Mouse (Mus musculus) fat pad, adult 2 months (tissue): ENCODE results near the gene Gfap.
A peak's percentile ranks its signal among the peaks of the same experiment; 100 is the strongest.

Experiments
- DNase-seq: peaks from one replicate; pipeline ENCODE4 v3.0.0-alpha.2; 2011; ENCODE audit warnings: low read depth, low spot score; ENCODE audit errors: extremely low read depth

Gene Gfap

DNA sequence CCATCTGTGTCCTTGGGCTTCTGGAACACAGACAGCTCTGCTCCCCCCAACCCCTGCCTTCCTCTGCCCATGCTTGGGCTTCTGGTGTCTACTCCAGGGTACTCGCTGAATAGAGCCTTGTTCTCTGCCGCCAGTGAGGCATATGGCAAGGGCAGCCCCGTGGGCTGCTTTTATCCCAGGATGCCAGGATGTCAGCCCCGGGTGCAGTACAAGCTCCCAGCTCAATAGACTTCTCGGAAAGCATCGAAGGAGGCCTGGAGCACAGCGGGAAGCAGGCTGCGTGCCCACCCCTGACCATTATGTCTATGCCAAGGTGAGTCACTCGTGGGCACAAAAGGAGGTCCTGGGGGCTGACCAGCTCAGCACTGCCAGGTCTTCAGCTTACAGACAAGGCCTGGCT is 2.3 kb downstream of the Gfap start:
- no peak for DNase-seq

GRCm38 (mm10) chr11:102896641-102897040 is 4.1 kb downstream of the Gfap start:
- DNase-seq = no peak

DNA sequence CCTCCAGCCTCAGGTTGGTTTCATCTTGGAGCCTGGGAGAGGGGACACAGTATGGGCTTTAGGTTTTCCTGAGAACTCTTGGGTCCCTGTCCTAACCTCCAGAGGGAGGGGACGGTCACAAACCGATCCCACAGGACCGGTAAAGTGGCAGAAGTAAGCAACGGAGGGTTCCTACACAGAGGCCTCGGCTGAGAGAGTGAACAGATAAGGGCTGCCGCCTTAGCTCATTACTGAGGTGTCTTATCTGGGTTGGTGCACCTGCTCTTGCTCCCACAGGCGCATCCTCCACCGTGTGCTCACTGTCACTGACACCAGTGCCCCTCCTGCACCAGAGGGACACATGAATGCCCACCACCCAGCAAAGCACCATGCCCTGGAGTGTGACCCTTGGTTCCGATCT is 4.9 kb downstream of the Gfap start:
- no peak for DNase-seq

DNA sequence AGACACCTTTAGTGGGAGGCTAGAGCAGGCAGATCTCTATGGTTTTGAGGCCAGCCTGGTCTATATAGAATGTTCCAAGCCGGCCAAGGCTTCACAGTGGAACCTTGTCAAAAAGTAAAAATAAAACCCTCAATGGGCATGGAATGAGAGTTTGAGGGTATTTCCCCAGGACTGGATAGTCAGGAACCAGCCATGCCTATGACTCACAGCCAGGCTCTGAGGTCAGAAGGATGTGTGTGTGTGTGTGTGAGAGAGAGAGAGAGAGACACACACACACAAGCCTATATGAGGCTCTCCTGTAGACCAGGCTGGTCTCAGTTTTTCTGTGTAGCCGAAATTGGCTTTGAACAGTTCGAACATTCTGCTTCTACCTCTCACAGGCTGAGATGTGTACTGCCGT is 6.0 kb downstream of the Gfap start:
- DNase-seq = no peak

GRCm38 (mm10) chr11:102893015-102893651 is 7.6 kb downstream of the Gfap start:
- peak; percentile 28 for DNase-seq

DNA sequence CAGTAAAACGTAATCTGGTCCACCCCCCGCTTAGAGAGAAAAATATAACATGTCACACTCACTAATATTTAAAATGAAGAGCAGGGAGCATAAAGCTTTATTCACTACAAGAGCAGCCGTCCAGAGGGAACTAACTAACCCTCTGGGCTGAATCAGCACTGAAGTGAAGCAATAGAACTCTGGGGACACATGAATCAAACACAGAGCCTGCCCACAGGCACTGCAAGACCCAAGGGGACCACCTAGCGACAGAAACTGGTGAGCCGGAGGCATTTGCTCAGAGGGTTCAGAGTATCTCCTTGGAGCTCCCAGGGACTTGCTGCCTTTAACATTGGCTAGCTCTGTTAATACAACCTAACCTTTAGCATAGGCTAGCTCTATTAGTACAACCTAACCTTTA is 10.6 kb downstream of the Gfap start:
- DNase-seq = no peak

- no peak for DNase-seq
These were observed 12.6 kb downstream of the Gfap start for GRCm38 (mm10) chr11:102888135-102888534.

- no peak for DNase-seq
These were observed 13.3 kb downstream of the Gfap start for GRCm38 (mm10) chr11:102887433-102887832.

- no peak for DNase-seq
These were observed 16.0 kb downstream of the Gfap start, which contains the start of gene Fam187a for GRCm38 (mm10) chr11:102884616-102885219. Gene Fam187a, plus strand, starts transcription at chr11:102885169.

- no peak for DNase-seq
These were observed 19.2 kb downstream of the Gfap start for GRCm38 (mm10) chr11:102881314-102882198.

- DNase-seq = no peak
These were observed 20.0 kb downstream of the Gfap start, which contains the start of the genes Eftud2 and Ccdc103 for GRCm38 (mm10) chr11:102880585-102881313. Gene Eftud2, minus strand, starts transcription at chr11:102880985. Gene Ccdc103, plus strand, starts transcription at chr11:102881204.

DNA sequence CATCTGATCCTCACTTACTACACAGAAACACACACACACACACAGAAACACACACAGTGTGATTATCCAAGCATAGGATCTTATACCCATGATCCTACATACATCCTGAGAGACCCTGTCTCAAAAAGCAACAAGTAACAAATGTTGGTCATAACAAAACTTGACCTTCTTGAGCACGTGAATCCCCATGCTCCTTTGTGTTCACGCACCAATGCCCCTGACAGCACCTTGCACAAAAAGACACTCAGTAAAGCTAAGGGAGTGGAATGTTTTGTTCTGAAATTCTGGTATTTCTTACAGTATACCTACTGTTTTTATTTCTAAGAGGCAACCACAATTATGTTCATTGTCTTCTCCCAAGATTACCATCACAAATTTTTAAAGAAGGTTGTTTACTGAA is 21.2 kb downstream of the Gfap start:
- DNase-seq = no peak

DNA sequence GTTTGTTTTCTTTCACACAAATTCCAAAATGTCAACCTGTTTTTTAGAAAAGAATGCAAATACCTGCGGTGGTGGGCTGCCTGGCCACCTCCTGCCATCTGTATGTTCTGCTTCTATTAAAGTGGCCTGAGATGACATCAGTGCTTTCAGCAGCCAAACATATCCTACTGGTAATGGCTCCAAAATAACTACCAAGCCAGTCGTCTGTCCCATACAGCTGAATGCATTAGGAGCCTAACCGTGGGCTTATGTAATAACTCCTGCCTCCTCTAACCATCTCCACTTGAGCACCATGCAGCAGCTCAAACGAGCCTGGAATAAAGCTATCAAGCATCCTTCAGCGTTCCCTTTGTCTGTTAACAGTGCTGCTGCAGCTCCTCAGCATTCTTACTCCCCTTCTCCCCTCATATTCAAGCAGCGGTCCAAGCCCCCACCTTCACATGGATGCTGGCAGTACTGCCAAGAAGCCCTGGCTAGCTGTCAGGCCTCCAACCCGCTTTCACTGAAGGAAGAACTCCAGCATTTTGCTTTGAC is 25.8 kb downstream of the Gfap start:
- no peak for DNase-seq

DNA sequence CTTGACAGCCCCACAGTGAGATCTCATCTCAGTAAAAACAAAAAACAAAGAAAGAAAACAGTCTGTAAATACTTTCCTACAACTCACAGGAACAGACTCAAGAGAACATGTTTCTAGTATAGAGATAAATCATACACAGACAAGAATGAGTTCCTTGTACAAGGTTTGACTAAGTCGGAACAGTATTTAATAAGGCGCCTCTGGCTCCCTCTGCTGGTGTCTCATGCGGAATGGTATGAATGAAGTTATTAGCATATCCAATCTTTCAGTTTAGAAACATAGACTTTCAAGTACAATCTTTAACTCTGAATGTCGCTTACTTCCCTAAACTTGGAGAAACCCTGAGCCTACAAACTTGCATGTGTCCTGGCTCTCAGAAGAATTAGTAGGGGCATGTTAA is 36.4 kb downstream of the Gfap start:
- no peak for DNase-seq

DNA sequence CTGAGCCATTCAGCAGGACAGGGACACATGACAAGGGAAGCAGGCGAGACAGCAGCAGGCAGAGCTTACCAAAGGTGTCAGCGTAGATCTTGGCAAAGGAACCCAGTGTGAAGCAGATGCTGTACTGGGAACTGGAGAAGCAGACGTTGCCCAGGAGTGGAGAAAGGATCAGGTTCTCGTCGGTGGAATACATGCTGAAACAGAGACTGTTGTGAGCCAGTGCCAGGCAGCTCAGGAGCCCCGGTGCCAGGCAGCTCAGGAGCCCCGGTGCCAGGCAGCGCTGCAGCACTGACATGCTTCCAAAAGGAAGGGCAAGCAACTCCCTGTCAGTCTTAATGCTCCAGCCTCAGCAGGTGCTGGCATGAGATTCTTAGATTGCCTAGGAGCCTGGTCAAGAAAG is 40.8 kb downstream of the Gfap start:
- no peak for DNase-seq

GRCm38 (mm10) chr11:102858951-102859350 is 41.8 kb downstream of the Gfap start:
- no peak for DNase-seq

DNA sequence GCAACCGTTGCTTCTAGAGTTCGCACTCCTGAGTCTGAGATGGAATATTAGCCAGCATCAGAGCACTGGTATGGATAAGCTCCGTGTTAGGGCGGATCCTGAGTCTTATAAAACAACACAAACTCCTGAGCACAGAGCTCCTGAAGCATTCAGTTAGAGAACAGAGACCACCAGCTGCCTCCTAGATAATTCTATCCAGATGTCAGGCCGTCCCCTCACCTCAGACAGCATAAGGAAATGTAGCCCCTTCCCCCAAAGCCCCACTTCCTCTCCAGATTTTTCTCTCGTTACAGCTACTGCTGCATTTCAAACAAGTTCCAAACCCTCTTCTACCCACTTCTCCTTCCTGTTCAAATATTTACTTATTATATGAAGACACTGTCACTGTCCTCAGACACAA is 44.8 kb downstream of the Gfap start:
- DNase-seq = no peak

- no peak for DNase-seq
These were observed 47.0 kb downstream of the Gfap start for GRCm38 (mm10) chr11:102853760-102854159.

- no peak for DNase-seq
These were observed 48.8 kb downstream of the Gfap start for GRCm38 (mm10) chr11:102851883-102852282.

GRCm38 (mm10) chr11:102845926-102846325 is 54.8 kb downstream of the Gfap start:
- no peak for DNase-seq

DNA sequence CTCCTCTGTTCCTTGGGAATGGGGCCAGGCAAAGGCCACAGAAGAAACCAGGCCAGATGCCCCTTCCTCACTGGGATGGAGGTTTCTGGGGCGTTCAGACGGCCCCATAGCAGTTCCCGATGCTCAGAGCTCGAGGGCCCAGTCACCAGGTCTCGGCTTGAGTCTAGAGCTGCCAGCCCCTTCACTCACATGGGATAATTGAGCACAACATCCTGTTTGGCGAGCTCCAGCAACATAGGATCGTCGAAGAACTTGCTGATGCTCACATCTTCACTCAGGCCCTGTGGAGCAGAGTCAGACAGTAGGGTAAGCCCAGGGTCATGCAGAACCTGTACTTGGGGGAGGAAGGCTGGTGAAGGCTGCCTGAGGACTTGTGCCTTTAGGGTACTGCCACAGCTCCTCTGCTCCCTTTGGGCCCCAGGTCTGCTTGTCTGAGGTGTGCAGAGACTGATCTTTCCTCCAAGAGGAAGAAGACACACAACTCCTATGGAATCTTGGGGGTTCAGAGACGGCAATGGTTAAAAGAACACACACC is 62.0 kb downstream of the Gfap start:
- no peak for DNase-seq
